Mouse (Mus musculus): ENCODE measurements around the gene Itgb7. TPM values are rescaled to one million over a fixed set of nuclear protein-coding genes. Genes with fewer than 3 reads are reported as not detected.

Gene Itgb7
- polyA plus RNA-seq, 1 experiment from 2014 or later: 6.4 TPM

GRCm38 (mm10) chr15:102191699-102192098 lies 40.0 kb downstream of the Itgb7 start:
- Histone ChIP-seq H3K27ac (replicated peaks) (peak overlapping the region; percentile 69), H3K4me2 (no peak overlapping the region), H3K27me3 (no peaks in the 10 kb centered on the region), H3K9me3 (replicated peaks) (no peaks in the 10 kb centered on the region), H3K36me3 (replicated peaks) (no peaks in the 10 kb centered on the region), H3K9ac (no peak overlapping the region), H3K4me1 (replicated peaks) (peaks cover 46% of the 10 kb centered on the region), H3K4me3 (replicated peaks) (no peak overlapping the region)
- 53% methylated on average over 7 of the region's 7 CpGs for WGBS (ENCODE audit: insufficient replicate concordance)
- peak; percentile 13; the same call in 1 of the 2 replicates for ATAC-seq (ENCODE audit: insufficient read depth)

GRCm38 (mm10) chr15:102188883-102189282 lies 42.9 kb downstream of the Itgb7 start:
- no peaks in the 10 kb centered on the region for H3K27me3 ChIP-seq
- H3K4me3 ChIP-seq (replicated peaks): peak overlapping the region; percentile 14; the same call in 1 of the 2 replicates
- H3K9me3 ChIP-seq (replicated peaks): no peaks in the 10 kb centered on the region
- 45% methylated on average over 6 of the region's 6 CpGs for WGBS (ENCODE audit: insufficient replicate concordance)
- peak overlapping the region; percentile 41 for H3K4me2 ChIP-seq
- peak overlapping the region; percentile 14; the same call in 1 of the 2 replicates for H3K27ac ChIP-seq (replicated peaks)
- no peak for ATAC-seq (ENCODE audit: insufficient read depth)
- no peaks in the 10 kb centered on the region for H3K36me3 ChIP-seq (replicated peaks)
- H3K4me1 ChIP-seq (replicated peaks): peaks cover 41% of the 10 kb centered on the region
- no peak overlapping the region for H3K9ac ChIP-seq

- H3K4me1 ChIP-seq (replicated peaks): peaks cover 36% of the 10 kb centered on the region
- peak overlapping the region; percentile 41 for H3K4me2 ChIP-seq
- no peaks in the 10 kb centered on the region for H3K36me3 ChIP-seq (replicated peaks)
- H3K27ac ChIP-seq (replicated peaks): 0 out of 2 replicates have a peak overlapping the region, but pooled peaks have one; percentile 14
- no peaks in the 10 kb centered on the region for H3K9me3 ChIP-seq (replicated peaks)
- 69% methylated on average over 10 of the region's 10 CpGs for WGBS (ENCODE audit: insufficient replicate concordance)
- peak overlapping the region; percentile 14 for H3K4me3 ChIP-seq (replicated peaks)
- no peak overlapping the region for H3K9ac ChIP-seq
- H3K27me3 ChIP-seq: no peaks in the 10 kb centered on the region
- no peak for ATAC-seq (ENCODE audit: insufficient read depth)
Measured at GRCm38 (mm10) chr15:102188096-102188495, 43.6 kb downstream of the Itgb7 start.

GRCm38 (mm10) chr15:102186239-102186638 lies 45.5 kb downstream of the Itgb7 start:
- H3K4me1 ChIP-seq (replicated peaks): peaks cover 19% of the 10 kb centered on the region; the same call in 1 of the 2 replicates
- H3K9me3 ChIP-seq (replicated peaks): no peaks in the 10 kb centered on the region
- no peak overlapping the region for H3K9ac ChIP-seq
- H3K36me3 ChIP-seq (replicated peaks): no peaks in the 10 kb centered on the region
- peak overlapping the region; percentile 53 for H3K27ac ChIP-seq (replicated peaks)
- peak; percentile 52 for ATAC-seq (ENCODE audit: insufficient read depth)
- no peak overlapping the region; the same call in 1 of the 2 replicates for H3K4me2 ChIP-seq
- H3K4me3 ChIP-seq (replicated peaks): no peak overlapping the region
- H3K27me3 ChIP-seq: no peaks in the 10 kb centered on the region
- WGBS (ENCODE audit: insufficient replicate concordance): 71% methylated on average over 11 of the region's 11 CpGs

GRCm38 (mm10) chr15:102183076-102183475 lies 48.7 kb downstream of the Itgb7 start:
- peaks cover 15% of the 10 kb centered on the region for H3K4me1 ChIP-seq (replicated peaks)
- no peak for ATAC-seq (ENCODE audit: insufficient read depth)
- no peak overlapping the region for H3K4me3 ChIP-seq (replicated peaks)
- no peaks in the 10 kb centered on the region for H3K27me3 ChIP-seq
- H3K9me3 ChIP-seq (replicated peaks): no peaks in the 10 kb centered on the region
- H3K9ac ChIP-seq: no peak overlapping the region
- no peaks in the 10 kb centered on the region for H3K36me3 ChIP-seq (replicated peaks)
- no peak overlapping the region for H3K27ac ChIP-seq (replicated peaks)
- no peak overlapping the region for H3K4me2 ChIP-seq
- WGBS (ENCODE audit: insufficient replicate concordance): 53% methylated on average over 3 of the region's 3 CpGs

GRCm38 (mm10) chr15:102179924-102180323 lies 51.8 kb downstream of the Itgb7 start:
- Histone ChIP-seq H3K4me3 (replicated peaks) (no peak overlapping the region), H3K4me1 (replicated peaks) (peaks cover 23% of the 10 kb centered on the region), H3K36me3 (replicated peaks) (no peaks in the 10 kb centered on the region), H3K4me2 (no peak overlapping the region), H3K9me3 (replicated peaks) (no peaks in the 10 kb centered on the region), H3K27ac (replicated peaks) (no peak overlapping the region), H3K9ac (no peak overlapping the region), H3K27me3 (no peaks in the 10 kb centered on the region)
- WGBS (ENCODE audit: insufficient replicate concordance): 76% methylated on average over 14 of the region's 14 CpGs
- no peak for ATAC-seq (ENCODE audit: insufficient read depth)

- H3K4me3 ChIP-seq (replicated peaks): no peak overlapping the region
- peaks cover 23% of the 10 kb centered on the region for H3K4me1 ChIP-seq (replicated peaks)
Measured at GRCm38 (mm10) chr15:102179106-102179505, 52.6 kb downstream of the Itgb7 start.

GRCm38 (mm10) chr15:102178279-102178678 lies 53.5 kb downstream of the Itgb7 start:
- no peaks in the 10 kb centered on the region for H3K36me3 ChIP-seq (replicated peaks)
- peaks cover 23% of the 10 kb centered on the region for H3K4me1 ChIP-seq (replicated peaks)
- no peak overlapping the region for H3K27ac ChIP-seq (replicated peaks)
- H3K4me3 ChIP-seq (replicated peaks): no peak overlapping the region
- H3K9ac ChIP-seq: no peak overlapping the region
- no peaks in the 10 kb centered on the region for H3K27me3 ChIP-seq
- no peak overlapping the region for H3K4me2 ChIP-seq
- H3K9me3 ChIP-seq (replicated peaks): no peaks in the 10 kb centered on the region
- WGBS (ENCODE audit: insufficient replicate concordance): 10% methylated on average over 6 of the region's 6 CpGs
- ATAC-seq (ENCODE audit: insufficient read depth): no peak

More at GRCm38 (mm10) chr15:102179106-102179505, 52.6 kb downstream of the Itgb7 start:
- 74% methylated on average over 9 of the region's 9 CpGs for WGBS (ENCODE audit: insufficient replicate concordance)
- no peaks in the 10 kb centered on the region for H3K27me3 ChIP-seq
- no peak for ATAC-seq (ENCODE audit: insufficient read depth)
- H3K9ac ChIP-seq: no peak overlapping the region
- no peak overlapping the region for H3K27ac ChIP-seq (replicated peaks)
- H3K36me3 ChIP-seq (replicated peaks): no peaks in the 10 kb centered on the region
- no peaks in the 10 kb centered on the region for H3K9me3 ChIP-seq (replicated peaks)
- no peak overlapping the region for H3K4me2 ChIP-seq

- Histone ChIP-seq H3K4me2 (no peak overlapping the region), H3K27me3 (no peaks in the 10 kb centered on the region), H3K4me1 (replicated peaks) (peaks cover 23% of the 10 kb centered on the region), H3K9ac (no peak overlapping the region), H3K27ac (replicated peaks) (no peak overlapping the region), H3K4me3 (replicated peaks) (no peak overlapping the region), H3K36me3 (replicated peaks) (no peaks in the 10 kb centered on the region), H3K9me3 (replicated peaks) (no peaks in the 10 kb centered on the region)
- no peak for ATAC-seq (ENCODE audit: insufficient read depth)
- 69% methylated on average over 8 of the region's 8 CpGs for WGBS (ENCODE audit: insufficient replicate concordance)
Measured at GRCm38 (mm10) chr15:102177417-102177816, 54.3 kb downstream of the Itgb7 start.

GRCm38 (mm10) chr15:102176571-102177316 lies 55.0 kb downstream of the Itgb7 start:
- no peak overlapping the region for H3K9ac ChIP-seq
- no peak overlapping the region for H3K4me3 ChIP-seq (replicated peaks)
- WGBS (ENCODE audit: insufficient replicate concordance): 45% methylated on average over 7 of the region's 7 CpGs
- H3K27me3 ChIP-seq: no peaks in the 10 kb centered on the region
- H3K27ac ChIP-seq (replicated peaks): no peak overlapping the region
- no peak overlapping the region for H3K4me2 ChIP-seq
- no peaks in the 10 kb centered on the region for H3K36me3 ChIP-seq (replicated peaks)
- H3K9me3 ChIP-seq (replicated peaks): no peaks in the 10 kb centered on the region
- peak; percentile 30; the same call in 1 of the 2 replicates for ATAC-seq (ENCODE audit: insufficient read depth)
- H3K4me1 ChIP-seq (replicated peaks): peaks cover 23% of the 10 kb centered on the region

- Histone ChIP-seq H3K9me3 (replicated peaks) (no peaks in the 10 kb centered on the region), H3K4me2 (no peak overlapping the region), H3K36me3 (replicated peaks) (no peaks in the 10 kb centered on the region), H3K4me3 (replicated peaks) (no peak overlapping the region), H3K27me3 (no peaks in the 10 kb centered on the region), H3K4me1 (replicated peaks) (peaks cover 23% of the 10 kb centered on the region), H3K27ac (replicated peaks) (no peak overlapping the region), H3K9ac (no peak overlapping the region)
- no peak for ATAC-seq (ENCODE audit: insufficient read depth)
- 79% methylated on average over 16 of the region's 16 CpGs for WGBS (ENCODE audit: insufficient replicate concordance)
Measured at GRCm38 (mm10) chr15:102175736-102176319, 55.9 kb downstream of the Itgb7 start.
